Mouse (Mus musculus) lung, adult 2 months (tissue): ENCODE data around the gene Ncam1. TPM values are rescaled to one million over a fixed set of nuclear protein-coding genes. Genes with fewer than 3 reads are reported as not detected.

Source experiments
- DNase-seq: peaks from one replicate; pipeline ENCODE4 v3.0.0; 2022
- H3K4me1 ChIP-seq: fragments of 200-500 bp; 2 replicates; pipeline ENCODE4 v1.6.1; 2011; ENCODE audit warnings: low read length; ENCODE audit not compliant: control insufficient read depth, insufficient read depth
- H3K4me3 ChIP-seq: fragments of 200-500 bp; replicated peaks from 2 replicates; pipeline ENCODE3; 2011; ENCODE audit warnings: low read depth, mild to moderate bottlenecking, control low read depth, low read length; ENCODE audit errors: extremely low read depth
- CTCF ChIP-seq: fragments of 200-500 bp; IDR thresholded peaks from 2 replicates; pipeline ENCODE4 v1.5.1; 2011; ENCODE audit warnings: mild to moderate bottlenecking, low read length, control low read depth; ENCODE audit not compliant: insufficient read depth
- POLR2A ChIP-seq: fragments of 200-500 bp; IDR thresholded peaks from 2 replicates; pipeline ENCODE4 v1.6.1; 2011; ENCODE audit warnings: low read depth, mild to moderate bottlenecking, control low read depth, low read length, borderline replicate concordance; ENCODE audit errors: extremely low read depth
- WGBS: fragments of 180-500 bp; shearing (Covaris S2); methylation state at CpG from one replicate; pipeline ENCODE4 v1.1.7; 2018; 5-methylcytosine and 5-hydroxymethylcytosine counted together
- polyA plus RNA-seq: library from polyadenylated mRNA; depleted of rRNA; stranded (reverse); fragments of >200 nt; gene quantifications from 2 replicates; pipeline ENCODE4 v1.2.3, GENCODE M21; 2012

Gene Ncam1
- polyA plus RNA-seq, 1 experiment = 1.5 TPM

GRCm38 (mm10) chr9:49757582-49757981 is 41.1 kb downstream of the Ncam1 start:
- WGBS = 79% methylated on average over 4 of the region's 4 CpGs
- TF ChIP-seq POLR2A (no peak), CTCF (no peak)
- Histone ChIP-seq H3K4me3 (no peak overlapping the region), H3K4me1 (no peaks in the 10 kb centered on the region)
- DNase-seq = no peak

DNA sequence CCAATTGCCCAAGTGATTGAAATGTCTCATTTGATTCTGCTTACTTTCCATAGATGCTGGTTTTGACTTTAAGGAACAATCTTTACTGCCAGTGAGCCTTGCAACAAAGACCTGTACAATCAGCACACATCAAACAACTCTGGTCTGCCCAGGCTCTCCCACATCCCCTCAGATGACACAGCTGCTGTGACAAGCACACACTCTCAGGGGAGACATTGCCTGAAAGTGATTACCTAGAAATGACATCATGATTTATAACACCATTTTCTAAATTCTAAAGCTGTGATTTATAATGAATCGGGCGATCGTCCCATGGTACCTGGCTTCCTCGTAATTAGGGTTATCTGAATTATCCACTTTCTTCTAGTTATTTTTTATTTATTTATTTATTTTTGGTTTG is 42.0 kb downstream of the Ncam1 start:
- Histone ChIP-seq H3K4me1 (no peaks in the 10 kb centered on the region), H3K4me3 (no peak overlapping the region)
- DNase-seq = no peak
- TF ChIP-seq CTCF = no peak
- TF ChIP-seq POLR2A = no peak
- WGBS = 91% methylated on average over 4 of the region's 4 CpGs

- TF ChIP-seq CTCF = no peak
- TF ChIP-seq POLR2A = no peak
- no peaks in the 10 kb centered on the region for H3K4me1 ChIP-seq
- WGBS = 62% methylated on average over 4 of the region's 4 CpGs
- no peak for DNase-seq
- H3K4me3 ChIP-seq = no peak overlapping the region
These were observed 43.5 kb downstream of the Ncam1 start for GRCm38 (mm10) chr9:49755214-49755613.

DNA sequence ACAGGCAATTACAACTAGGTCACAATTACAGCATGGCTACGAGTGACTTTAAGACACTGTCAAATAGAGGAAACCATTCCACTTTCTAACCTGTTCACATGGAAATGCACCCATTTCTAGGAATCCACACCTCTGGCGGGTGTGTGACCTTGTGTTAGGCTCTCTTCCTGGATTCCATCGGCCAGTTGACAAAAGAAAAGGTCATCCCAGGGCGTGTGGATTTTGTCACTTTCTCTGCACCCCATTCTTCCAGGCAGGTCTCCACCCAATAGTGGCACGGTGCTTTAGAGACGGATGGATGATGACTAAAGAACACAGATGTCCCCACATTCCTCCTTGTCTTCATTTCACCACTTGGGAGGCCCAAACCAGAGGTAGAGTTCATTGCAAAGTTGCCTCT is 47.3 kb downstream of the Ncam1 start:
- no peak for DNase-seq
- Histone ChIP-seq H3K4me1 (no peaks in the 10 kb centered on the region), H3K4me3 (no peak overlapping the region)
- 67% methylated on average over 6 of the region's 6 CpGs for WGBS
- TF ChIP-seq POLR2A (no peak), CTCF (no peak)

- DNase-seq = no peak
- Histone ChIP-seq H3K4me3 (no peak overlapping the region), H3K4me1 (no peaks in the 10 kb centered on the region)
- TF ChIP-seq POLR2A (no peak), CTCF (no peak)
- 65% methylated on average over 2 of the region's 2 CpGs for WGBS
These were observed 52.5 kb downstream of the Ncam1 start for GRCm38 (mm10) chr9:49746176-49746575.

- no peaks in the 10 kb centered on the region for H3K4me1 ChIP-seq
- DNase-seq = no peak
- 58% methylated on average over 4 of the region's 4 CpGs for WGBS
- TF ChIP-seq POLR2A (no peak), CTCF (no peak)
- H3K4me3 ChIP-seq = no peak overlapping the region
These were observed 53.0 kb downstream of the Ncam1 start for GRCm38 (mm10) chr9:49745696-49746095.

DNA sequence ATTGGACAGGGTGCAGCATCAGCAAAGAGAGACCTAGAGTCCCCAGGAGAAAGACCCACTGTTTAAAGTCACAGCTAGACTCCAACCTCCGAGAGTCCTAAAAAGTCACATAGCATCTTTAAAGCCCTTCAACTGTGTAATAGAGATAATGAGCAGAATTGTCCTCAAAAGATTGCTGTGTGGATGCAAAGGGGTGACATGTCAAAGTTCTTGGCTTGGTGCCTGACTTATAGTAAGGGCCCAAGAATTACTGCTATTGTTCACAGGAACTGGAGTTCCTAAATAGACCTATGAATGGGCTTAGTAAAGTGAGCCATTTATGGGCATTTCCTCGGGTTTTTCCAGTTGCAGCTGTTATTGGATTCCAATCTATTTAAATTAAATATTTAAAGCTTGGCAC is 54.4 kb downstream of the Ncam1 start:
- WGBS = 63% methylated on average over 2 of the region's 2 CpGs
- TF ChIP-seq POLR2A = no peak
- TF ChIP-seq CTCF = no peak
- no peak overlapping the region for H3K4me3 ChIP-seq
- no peak for DNase-seq
- H3K4me1 ChIP-seq = no peaks in the 10 kb centered on the region

GRCm38 (mm10) chr9:49739935-49740334 is 58.8 kb downstream of the Ncam1 start:
- no peaks in the 10 kb centered on the region for H3K4me1 ChIP-seq
- 79% methylated on average over 6 of the region's 6 CpGs for WGBS
- TF ChIP-seq POLR2A (no peak), CTCF (no peak)
- no peak for DNase-seq
- H3K4me3 ChIP-seq = no peak overlapping the region

GRCm38 (mm10) chr9:49738546-49738945 is 60.2 kb downstream of the Ncam1 start:
- TF ChIP-seq CTCF (no peak), POLR2A (no peak)
- 81% methylated on average over 1 of the region's 1 CpGs for WGBS
- no peak for DNase-seq
- Histone ChIP-seq H3K4me1 (no peaks in the 10 kb centered on the region), H3K4me3 (no peak overlapping the region)

- TF ChIP-seq POLR2A = no peak
- no peak for TF ChIP-seq CTCF
- WGBS = 71% methylated on average over 6 of the region's 6 CpGs
These were observed 61.6 kb downstream of the Ncam1 start for GRCm38 (mm10) chr9:49737166-49737565.

More at GRCm38 (mm10) chr9:49737166-49737565, 61.6 kb downstream of the Ncam1 start:
- DNase-seq = no peak
- Histone ChIP-seq H3K4me1 (no peaks in the 10 kb centered on the region), H3K4me3 (no peak overlapping the region)
